Mouse (Mus musculus) small intestine, adult 2 months (tissue): ENCODE data around the gene Gsx1. TPM values are rescaled to one million over a fixed set of nuclear protein-coding genes. Genes with fewer than 3 reads are reported as not detected.
A peak's percentile ranks its signal among the peaks of the same experiment; 100 is the strongest.

Source experiments
- H3K27ac ChIP-seq: fragments of 200-500 bp; 2 replicates; pipeline ENCODE4 v1.5.1; 2012; ENCODE audit warnings: low read depth, low read length, control low read depth, inconsistent platforms; ENCODE audit not compliant: insufficient read depth
- H3K27me3 ChIP-seq: fragments of 200-500 bp; 2 replicates; pipeline ENCODE4 v1.6.1; 2012; ENCODE audit warnings: mild to moderate bottlenecking, moderate library complexity, low read length, inconsistent platforms; ENCODE audit not compliant: control insufficient read depth, insufficient read depth
- H3K36me3 ChIP-seq: fragments of 200-500 bp; 2 replicates; pipeline ENCODE4 v1.6.1; 2012; ENCODE audit warnings: mild to moderate bottlenecking, low read length, control low read depth, inconsistent platforms; ENCODE audit not compliant: control insufficient read depth, insufficient read depth
- H3K4me1 ChIP-seq: fragments of 200-500 bp; 2 replicates; pipeline ENCODE4 v1.6.1; 2012; ENCODE audit warnings: low read length, inconsistent platforms, mixed read lengths; ENCODE audit not compliant: control insufficient read depth, insufficient read depth, insufficient read length
- H3K4me3 ChIP-seq: fragments of 200-500 bp; 2 replicates; pipeline ENCODE4 v1.5.1; 2012; ENCODE audit warnings: low read depth, mild to moderate bottlenecking, control low read depth, inconsistent platforms, low read length, moderate library complexity
- CTCF ChIP-seq: fragments of 200-500 bp; IDR thresholded peaks from 2 replicates; pipeline ENCODE4 v1.5.1; 2012; ENCODE audit warnings: low read depth, mild to moderate bottlenecking, control low read depth, inconsistent platforms, low read length, moderate library complexity, mixed read lengths; ENCODE audit not compliant: insufficient replicate concordance, insufficient read length; ENCODE audit errors: extremely low read depth
- POLR2A ChIP-seq: fragments of 200-500 bp; IDR thresholded peaks from 2 replicates; pipeline ENCODE4 v1.6.1; 2012; ENCODE audit warnings: low read depth, mild to moderate bottlenecking, control low read depth, inconsistent platforms, low read length, moderate library complexity
- WGBS: fragments of 180-500 bp; shearing (Covaris S2); methylation state at CpG from one replicate; pipeline ENCODE4 v1.1.7; 2018; 5-methylcytosine and 5-hydroxymethylcytosine counted together
- polyA plus RNA-seq: library from polyadenylated mRNA; depleted of rRNA; stranded (reverse); fragments of >200 nt; gene quantifications from 2 replicates; pipeline ENCODE4 v1.2.3, GENCODE M21; 2012; rRNA removed

Gene Gsx1
- polyA plus RNA-seq, 1 experiment, result not detected

DNA sequence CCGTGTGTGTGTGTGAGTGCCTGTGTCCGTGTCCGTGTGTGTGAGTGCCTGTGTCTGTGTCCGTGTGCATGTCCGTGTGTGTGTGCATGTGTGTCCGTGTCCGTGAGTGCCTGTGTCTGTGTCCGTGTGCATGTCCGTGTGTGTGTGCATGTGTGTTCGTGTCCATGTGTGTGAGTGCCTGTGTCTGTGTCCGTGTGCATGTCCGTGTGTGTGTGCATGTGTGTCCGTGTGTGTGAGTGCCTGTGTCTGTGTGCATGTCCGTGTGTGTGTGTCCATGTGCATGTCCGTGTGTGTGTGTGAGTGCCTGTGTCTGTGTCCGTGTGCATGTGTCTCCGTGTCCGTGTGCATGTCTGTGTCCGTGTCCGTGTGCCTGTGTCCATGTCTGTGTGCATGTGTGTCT lies 19.4 kb downstream of the Gsx1 start:
- no peak overlapping the region for H3K27ac ChIP-seq
- peaks cover 2% of the 10 kb centered on the region; the same call in 1 of the 2 replicates for H3K27me3 ChIP-seq
- no peak overlapping the region for H3K4me3 ChIP-seq
- no peaks in the 10 kb centered on the region for H3K36me3 ChIP-seq
- 95% methylated on average over 20 of the region's 20 CpGs for WGBS
- TF ChIP-seq POLR2A (no peak), CTCF (no peak)
- H3K4me1 ChIP-seq, result no peaks in the 10 kb centered on the region

DNA sequence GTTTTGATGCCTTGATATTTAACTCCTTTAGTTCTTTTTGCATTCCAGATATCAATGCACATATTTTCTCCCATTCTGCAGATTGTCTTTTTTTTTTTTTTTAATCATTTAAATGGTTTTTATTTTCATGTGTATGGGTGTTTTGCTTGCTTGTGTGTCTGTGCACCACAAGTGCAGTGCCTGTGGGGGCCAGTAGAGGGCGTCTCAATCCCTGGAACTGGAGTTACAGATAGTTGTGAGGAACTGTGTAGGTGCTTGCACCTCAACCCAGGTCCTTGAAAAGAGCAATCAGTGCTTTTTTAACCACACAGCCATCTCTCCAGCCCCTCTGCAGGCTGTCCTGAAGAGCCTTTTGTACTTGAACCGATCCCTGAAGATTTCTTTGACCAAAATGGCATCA lies 20.0 kb downstream of the Gsx1 start:
- 60% methylated on average over 2 of the region's 2 CpGs for WGBS

DNA sequence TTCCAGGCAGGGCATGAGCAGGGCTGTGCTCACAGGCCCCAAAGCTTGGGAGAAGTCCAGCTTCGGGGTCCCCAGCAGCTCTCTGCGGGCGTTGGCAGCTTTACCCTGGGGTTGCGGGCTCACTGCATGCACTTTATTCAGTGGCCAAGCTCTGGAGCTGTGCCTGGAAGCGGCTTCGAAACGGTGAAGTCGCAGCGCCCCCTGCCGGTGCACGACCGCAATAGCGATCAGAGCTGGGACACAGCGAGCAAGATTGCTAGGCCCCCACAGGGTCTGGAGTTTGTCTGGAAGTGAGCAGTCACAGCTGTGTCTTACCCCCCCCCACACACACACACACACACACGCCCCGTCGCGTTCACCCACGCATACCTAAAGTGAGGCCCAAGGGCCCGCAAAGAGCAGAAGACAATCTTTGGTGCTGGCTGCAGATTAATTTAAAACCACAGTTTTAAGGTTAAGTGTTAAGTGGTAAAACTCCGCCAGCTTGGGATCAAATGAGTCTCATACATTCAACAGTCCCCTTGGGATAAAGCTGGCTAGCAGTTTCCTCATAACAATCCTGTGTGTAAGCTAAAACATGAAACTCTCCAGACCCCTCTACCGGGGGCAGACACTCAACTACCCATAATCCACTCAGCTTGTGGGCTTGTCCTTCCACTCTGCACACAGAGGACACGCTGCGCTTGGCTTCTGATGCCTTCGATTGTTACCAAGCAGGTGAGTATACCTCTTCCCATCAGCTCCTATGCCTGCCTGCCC lies 39.0 kb downstream of the Gsx1 start:
- 18% methylated on average over 25 of the region's 25 CpGs for WGBS
- H3K36me3 ChIP-seq, result no peaks in the 10 kb centered on the region
- peaks cover 7% of the 10 kb centered on the region for H3K27me3 ChIP-seq
- H3K27ac ChIP-seq, result no peak overlapping the region
- H3K4me3 ChIP-seq, result no peak overlapping the region
- no peaks in the 10 kb centered on the region for H3K4me1 ChIP-seq
- no peak for TF ChIP-seq POLR2A
- TF ChIP-seq CTCF, result peak; percentile 86

More for the DNA sequence above, 20.0 kb downstream of the Gsx1 start:
- no peak overlapping the region for H3K27ac ChIP-seq
- TF ChIP-seq CTCF (peak; percentile 23; the same call in 1 of the 2 replicates), POLR2A (no peak)
- H3K4me3 ChIP-seq, result no peak overlapping the region
- no peaks in the 10 kb centered on the region for H3K36me3 ChIP-seq
- H3K27me3 ChIP-seq, result peaks cover 2% of the 10 kb centered on the region; the same call in 1 of the 2 replicates
- no peaks in the 10 kb centered on the region for H3K4me1 ChIP-seq

DNA sequence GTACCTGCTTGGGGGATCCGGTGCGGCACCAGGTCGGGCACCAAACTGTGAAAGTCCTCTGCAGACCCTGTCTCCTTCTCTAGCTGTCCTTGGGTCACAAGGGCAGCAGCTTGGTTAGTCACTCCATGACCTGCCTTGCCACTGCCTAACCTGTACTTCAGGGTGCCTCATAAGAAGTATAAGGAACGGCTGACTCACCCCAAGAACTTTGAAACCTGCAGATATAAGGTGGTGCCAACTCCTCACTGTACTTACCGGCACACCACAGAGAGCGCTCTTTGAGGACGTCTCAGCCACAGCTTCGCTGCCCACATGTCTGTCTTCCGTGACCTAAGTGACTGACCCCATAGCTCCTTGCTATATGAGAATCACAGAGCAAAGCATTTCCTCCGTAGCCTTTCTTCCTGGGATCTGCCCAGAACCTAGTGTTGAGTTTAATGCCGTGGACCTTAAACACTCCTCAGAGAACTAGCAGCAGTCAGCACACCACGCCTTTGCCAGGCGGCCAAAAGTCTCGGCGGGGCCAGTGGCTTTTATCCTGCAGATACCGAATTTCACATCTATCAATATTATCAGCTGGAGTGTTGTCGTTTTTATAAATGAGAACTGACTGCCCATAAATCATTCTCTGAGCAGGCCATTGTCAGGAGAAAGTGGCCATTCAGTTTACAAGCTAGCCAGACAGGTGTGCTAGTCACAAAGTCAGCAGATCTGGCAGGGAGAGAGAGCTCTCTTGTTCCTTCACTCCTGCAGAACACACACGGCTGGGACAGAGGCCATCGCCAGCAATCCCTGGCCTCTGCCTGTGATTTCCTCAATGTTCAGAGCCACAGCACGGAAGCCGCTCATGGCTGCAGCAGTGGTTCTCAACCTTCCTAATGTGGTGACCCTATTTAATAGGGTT lies 47.2 kb downstream of the Gsx1 start:
- H3K27ac ChIP-seq, result peak overlapping the region; percentile 94
- peak; percentile 39; the same call in 1 of the 2 replicates for TF ChIP-seq POLR2A
- TF ChIP-seq CTCF, result no peak
- WGBS, result 23% methylated on average over 21 of the region's 21 CpGs

More for the DNA sequence above, 47.2 kb downstream of the Gsx1 start:
- Histone ChIP-seq H3K27me3 (no peaks in the 10 kb centered on the region), H3K36me3 (no peaks in the 10 kb centered on the region), H3K4me3 (peak overlapping the region; percentile 47), H3K4me1 (peaks cover 7% of the 10 kb centered on the region; the same call in 1 of the 2 replicates)

Other genes with a start within 250 kb of the Gsx1 start
- gene Gtf3a, start 240.0 kb upstream of the Gsx1 start, polyA plus RNA-seq, result 31.9 and 51.6 TPM in 2 replicates
- 7.2 and 13.1 TPM in 2 replicates for gene Mtif3, start 224.9 kb upstream of the Gsx1 start, polyA plus RNA-seq
- gene Lnx2, start 112.1 kb upstream of the Gsx1 start, polyA plus RNA-seq, result 24.6 and 44.9 TPM in 2 replicates
- gene Polr1d, start 111.6 kb upstream of the Gsx1 start, polyA plus RNA-seq, result 17.2 and 33.0 TPM in 2 replicates
- 0.32 and 65.5 TPM in 2 replicates for gene Pdx1, start 81.3 kb downstream of the Gsx1 start, polyA plus RNA-seq
- gene Cdx2, start 118.6 kb downstream of the Gsx1 start, polyA plus RNA-seq, result 116 and 344 TPM in 2 replicates
- 3.1 and 4.7 TPM in 2 replicates for gene Urad, start 133.7 kb downstream of the Gsx1 start, polyA plus RNA-seq
- 0.32 and 0.53 TPM in 2 replicates for gene Flt3, start 211.8 kb downstream of the Gsx1 start, polyA plus RNA-seq
- gene Pan3, start 241.5 kb downstream of the Gsx1 start, polyA plus RNA-seq, result 5.3 and 18.1 TPM in 2 replicates